Mouse (Mus musculus): Measurements from ENCODE around the gene Map3k7cl. TPM values are rescaled to one million over a fixed set of nuclear protein-coding genes. Genes with fewer than 3 reads are reported as not detected.

Gene Map3k7cl
- polyA plus RNA-seq (2017; shearing (Covaris generic)), result not detected

DNA sequence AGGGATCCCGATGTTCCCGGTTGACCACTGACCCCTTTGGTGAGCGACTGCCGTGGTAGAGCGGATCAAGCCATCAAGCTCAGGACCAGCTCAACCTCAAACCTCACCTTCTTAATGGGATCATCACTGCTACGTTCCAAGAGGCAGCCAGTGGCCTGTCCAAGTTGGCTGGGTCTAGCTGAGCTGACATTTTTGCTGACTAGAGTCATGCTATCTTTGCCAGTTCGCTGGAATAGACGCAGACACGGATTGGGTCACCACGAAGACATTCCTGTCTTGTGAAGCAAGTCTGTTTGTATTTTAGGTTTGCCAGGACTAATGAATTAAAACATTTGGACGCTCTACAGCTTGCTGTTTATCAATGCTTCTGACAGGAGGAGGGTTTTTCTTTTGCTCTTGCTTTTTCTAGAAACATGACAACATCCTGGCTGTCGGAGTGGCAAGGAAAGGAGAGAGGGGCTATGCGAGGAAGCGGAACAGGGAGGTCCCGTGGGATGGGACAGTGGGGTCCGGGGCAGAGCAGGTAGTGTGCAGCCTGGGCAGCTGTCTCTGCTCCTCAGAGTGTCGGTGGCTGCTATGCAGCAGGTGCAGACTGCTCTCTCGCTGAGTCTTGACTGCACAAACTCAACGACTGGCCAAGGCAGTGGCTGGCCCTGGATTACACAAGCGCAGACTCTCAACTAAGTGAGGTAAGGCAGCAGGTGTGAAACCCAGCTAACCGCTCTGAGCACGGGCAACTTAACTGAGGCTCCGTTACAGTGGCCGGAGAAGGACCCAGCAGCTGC is at the start of gene Map3k7cl:
Gene Map3k7cl (plus strand): TSS at position 424 of the 785 bp plus-strand sequence.
- no peak for ATAC-seq

DNA sequence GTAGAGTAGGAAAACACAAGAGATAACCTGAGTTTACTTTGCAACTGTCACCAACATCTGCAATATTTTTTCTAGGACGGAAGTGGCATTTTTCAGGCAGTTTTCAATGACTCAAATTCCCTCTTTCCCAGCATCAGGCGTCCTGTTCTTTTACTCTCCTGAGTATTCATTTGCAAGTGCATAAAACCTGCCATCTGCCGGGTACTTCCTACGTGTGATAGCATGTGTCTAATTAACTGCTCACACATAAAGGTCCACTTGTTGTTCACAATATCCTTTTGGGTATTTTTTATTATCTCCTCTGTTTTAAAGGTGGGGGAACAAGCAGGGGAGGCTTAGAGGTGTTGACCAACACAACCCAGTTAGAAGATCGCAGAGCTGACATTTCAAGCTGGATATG is 41.4 kb upstream of the Map3k7cl start:
- no peak for ATAC-seq

DNA sequence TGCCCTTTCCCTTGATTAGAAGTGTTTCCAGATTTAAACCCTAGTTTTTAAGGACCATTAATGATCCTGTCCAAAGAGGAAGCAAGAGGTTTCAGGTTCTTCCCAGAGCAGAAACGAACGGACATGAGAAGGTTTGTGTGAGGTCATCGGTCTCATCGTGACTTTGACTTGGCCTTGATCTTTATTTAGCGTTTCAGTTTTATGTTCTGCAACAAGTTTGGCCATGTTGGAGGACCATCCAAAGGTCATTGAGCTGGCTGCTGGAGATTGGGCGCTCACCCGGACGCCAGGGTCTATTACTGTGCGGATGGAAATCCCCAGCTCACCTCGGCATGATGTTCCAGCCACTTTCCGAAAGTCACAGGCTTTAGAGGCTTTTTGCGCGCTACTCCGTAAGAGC is 40.8 kb upstream of the Map3k7cl start:
- no peak for ATAC-seq

DNA sequence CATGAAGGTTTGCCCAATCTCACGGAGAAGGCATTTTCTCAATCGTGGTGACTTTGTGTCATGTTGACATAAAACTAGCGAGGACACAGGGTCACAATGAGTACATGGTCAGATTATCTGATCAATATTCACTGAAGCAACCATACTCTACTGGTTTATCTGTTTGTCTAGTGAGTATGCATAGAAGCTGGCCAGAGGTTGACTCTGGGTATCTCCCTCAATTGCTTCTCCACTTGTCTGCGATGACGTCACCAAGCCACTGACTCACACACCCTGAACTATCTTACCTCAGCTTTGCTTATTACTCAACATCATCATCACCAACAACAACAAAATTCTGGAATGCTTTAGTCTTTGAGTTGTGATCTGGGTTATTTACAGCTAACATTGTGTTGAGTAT is 28.9 kb upstream of the Map3k7cl start:
- no peak for ATAC-seq

DNA sequence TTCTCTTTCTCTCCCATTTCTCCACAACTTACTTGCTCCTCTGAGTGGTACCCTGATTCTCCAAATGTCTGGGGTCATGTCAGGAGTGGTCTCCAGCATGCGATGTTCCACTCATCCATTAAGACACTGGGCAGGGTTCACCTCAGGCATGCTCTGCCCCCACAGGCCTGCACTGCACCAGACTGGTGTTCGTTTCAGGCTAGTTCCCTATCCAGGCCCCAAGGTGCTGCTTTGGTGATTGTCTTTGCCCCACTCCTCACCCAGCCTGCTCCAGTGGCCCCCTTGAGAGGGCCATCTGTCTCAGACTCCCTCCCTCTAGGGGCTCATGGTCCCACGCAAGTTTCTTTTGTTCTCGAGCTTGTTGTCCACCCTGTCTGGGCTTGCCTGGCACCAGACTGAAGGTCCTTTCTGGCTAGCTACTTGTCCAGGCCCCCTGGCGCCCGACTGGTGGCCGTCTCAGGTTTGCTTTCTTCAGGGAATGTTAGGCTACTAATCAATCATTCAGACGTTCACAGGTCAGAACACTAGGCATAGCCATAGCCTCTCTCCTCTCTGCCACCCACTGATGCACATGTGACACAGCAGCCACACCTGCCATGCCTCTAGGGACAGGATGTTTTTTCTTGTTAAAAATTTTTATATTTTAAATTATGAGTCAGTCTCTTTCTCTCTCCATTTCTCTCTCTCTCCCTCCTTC is 25.4 kb upstream of the Map3k7cl start:
- no peak for ATAC-seq

DNA sequence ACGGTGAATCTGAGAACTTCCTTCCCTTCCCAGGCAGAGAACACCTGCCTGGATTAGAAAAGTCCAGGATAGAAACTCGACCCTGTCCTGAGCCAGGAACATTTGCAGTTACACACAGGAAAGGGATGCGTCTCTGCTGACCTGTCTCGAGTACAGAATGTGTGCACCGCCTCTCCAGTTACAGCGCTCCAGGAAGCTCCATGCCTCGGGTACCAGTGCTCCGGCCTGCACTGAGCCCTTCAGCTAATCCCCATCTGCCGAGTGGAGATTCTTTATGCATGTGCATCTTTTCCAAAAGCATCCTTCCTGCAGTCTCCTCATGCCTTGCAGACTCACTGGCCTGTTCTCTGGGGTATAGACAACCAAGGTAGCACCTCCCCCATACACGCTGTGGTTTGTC is 24.4 kb upstream of the Map3k7cl start:
- ATAC-seq, result no peak

DNA sequence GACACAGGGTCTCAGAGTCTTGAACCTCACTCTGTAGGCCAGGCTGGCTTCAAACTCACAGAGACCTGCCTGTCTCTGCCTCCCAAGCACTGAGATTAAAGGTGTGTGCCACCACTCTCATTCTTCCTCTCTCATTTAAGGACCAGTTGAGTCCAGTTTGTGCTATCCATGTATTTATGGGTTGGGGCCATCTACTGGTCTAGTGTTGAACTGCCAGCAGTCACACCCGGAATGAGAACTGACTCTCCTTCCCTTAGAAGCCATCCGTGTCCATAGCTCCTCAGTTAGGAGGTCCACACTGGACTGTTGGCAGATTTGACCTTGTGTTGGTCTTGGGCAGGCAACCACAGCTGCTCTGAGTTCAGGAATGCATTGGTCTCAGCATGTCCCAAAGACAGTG is 4.8 kb upstream of the Map3k7cl start:
- ATAC-seq, result no peak

DNA sequence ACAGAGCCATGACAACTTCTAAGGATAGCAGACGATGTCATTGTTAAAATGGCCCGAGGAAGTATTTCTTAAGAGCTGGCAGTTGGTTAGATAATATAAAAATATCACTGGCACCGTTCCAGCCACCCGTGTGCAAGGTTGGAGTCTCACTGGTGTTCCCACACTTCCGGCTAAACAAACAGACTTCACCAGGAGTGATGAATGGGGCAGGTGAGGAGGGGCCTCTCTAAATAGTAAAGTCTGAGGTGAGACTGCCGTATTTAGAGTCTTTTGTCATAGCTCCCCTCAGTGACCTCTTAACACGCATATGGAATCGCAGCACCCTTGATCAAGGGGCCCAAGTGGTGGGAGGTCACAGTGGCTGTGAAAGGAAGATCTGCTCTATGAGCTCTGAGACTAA is 3.2 kb downstream of the Map3k7cl start:
- ATAC-seq, result no peak

DNA sequence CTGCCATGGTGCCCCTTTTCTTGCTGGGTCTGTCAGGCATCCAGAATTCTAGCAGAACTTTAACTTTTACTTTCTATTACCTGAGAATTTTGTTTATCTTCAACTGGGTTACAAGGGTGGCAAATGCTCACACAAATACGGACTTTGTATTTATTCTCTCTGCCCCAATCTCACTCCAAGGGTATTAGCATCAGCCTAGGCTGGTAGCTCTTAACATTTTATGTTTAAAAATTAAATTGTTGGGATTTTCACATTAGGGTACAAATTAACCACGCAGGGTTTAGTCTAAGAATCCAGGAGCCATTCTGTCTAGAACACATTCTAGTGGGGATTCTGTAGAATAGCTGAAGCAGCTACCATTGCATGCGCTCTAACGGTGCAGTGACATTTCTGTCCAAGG is 8.4 kb downstream of the Map3k7cl start:
- ATAC-seq, result no peak

DNA sequence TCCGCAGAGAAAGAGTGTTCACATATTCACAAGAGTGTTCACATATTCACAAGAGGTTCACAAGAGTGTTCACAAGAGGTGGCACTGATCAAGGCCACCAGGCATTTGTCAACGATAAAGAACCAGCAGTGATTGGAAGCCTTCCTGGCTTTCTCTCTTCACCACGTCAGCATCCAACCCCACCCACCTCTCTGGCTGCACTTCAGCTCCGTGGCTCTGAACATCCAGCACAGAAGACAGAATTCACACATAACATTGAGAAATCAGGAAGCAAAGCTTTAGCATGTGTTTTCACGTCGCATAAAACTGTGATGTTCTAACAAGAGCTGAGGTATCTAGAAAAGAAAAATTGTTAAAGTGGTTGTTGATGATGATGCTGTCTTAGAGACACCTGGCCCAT is 10.4 kb downstream of the Map3k7cl start:
- no peak for ATAC-seq

DNA sequence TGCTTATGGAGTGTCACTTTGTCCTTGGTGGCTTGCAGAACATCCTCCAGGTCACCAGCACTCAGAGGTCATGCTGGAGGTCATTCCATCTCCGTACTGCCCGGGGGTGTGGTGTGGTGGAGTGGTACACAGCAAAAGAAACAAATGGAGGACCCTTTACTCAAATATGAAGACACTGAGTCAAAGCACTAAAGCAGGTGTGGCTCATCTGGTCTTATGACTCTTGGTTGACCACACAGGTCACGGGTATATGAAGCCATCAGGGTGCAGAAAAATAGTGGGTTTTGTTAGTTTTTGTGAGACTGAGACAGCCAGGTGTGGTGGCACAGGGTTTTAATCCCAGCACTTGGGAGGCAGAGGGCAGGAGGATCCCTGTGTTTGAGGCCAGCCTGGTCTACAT is 11.4 kb downstream of the Map3k7cl start:
- ATAC-seq, result no peak

DNA sequence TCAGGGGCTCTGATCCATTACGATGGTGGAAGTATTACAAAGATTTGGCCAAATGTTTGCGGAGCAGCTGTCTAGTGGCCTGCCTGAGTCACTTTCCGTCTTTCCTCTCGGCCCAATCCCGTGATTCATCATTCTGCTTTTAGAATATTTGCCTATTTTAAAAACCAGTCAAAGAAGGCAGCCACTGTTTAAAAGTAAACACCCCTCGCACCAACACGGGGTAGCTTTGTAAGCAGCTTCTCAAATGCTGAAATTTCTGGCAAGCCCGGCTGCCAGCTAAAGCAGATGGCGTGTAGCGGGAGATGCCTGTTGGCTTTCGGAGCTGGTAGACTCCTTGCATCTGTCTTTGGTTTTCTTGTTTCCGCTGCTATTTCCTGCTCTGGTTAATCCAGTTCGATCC is 14.4 kb downstream of the Map3k7cl start:
- ATAC-seq, result no peak

DNA sequence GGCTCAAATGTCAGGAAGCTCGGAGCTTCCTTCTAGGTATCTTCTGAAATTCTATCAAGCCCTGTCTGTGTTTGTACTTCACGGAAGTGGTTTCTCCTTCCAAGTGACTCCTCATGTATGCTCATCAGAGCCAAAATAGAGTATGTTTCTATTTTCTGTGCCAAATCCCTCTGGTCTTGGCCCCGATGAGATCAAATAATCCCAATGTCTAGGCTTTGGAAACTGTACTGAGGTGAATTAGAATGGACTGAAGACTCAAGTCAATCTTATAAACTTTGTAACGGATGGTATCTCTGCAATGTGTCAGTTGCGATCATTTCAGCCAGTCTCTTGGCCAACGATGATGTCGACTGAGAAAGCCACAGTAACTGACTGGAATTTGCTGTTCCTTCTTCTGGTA is 15.1 kb downstream of the Map3k7cl start:
- no peak for ATAC-seq

DNA sequence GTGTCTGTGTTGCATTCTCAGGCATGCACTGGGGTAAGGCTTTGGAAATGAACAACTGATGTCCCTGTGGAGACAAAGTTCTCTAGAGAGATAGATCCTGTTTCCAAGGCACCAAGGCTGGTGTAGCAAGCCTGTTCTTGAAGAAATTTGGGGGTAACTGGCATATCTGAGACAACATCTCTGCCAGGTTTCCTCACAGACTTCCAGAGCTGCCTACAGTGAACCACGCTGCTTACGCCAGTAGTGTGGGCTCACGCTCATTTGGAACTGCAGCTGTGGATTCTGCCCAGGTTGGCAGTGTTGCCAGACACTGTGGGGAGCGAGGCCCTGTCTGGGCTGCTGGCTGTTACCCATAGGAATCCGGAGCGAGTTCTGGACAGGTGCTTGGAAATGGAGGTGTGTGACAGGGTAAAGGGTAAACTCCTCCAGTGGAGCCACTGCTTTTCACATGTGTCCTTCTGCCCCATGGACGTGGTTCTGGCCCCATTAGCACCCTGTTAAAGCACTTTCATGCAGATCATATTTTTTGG is 16.5 kb downstream of the Map3k7cl start:
- no peak for ATAC-seq

DNA sequence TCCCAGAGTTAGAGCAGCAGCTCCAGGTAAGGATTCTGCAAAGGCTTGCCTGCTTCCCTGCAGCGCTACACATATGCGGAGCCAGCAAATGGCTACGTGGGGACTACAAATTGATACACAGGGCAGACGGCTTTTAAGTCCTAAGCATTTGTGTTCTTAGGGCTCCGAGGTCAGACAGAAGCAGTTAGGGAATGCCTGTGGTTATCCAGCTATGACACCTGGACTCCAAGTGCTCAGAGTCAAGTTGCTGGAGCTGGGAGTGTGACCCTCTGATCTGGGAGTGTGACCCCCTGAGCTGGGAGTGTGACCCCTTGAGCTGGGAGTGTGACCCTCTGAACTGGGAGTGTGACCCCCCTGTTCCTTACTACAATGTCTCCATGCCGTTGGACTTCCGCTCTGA is 17.2 kb downstream of the Map3k7cl start:
- no peak for ATAC-seq

DNA sequence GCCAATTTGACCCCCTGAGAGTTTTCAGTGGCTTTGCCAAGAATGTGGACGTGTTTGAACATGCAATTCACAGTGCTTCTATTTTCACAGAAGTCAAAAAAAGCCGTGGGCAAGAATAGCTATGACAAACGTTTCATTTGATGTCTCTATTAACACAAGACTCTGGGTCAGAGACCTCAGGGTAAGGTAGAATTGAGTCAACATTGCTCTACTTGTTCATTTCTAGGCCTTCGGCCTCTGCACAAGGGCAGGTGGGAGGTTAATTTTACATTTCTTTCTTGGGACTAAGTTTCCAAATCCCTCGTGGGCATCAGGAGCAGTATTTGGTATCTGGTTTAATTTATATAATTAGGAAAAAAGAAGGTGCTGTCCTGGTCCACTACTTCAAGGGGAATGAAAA is 20.3 kb downstream of the Map3k7cl start:
- ATAC-seq, result no peak

DNA sequence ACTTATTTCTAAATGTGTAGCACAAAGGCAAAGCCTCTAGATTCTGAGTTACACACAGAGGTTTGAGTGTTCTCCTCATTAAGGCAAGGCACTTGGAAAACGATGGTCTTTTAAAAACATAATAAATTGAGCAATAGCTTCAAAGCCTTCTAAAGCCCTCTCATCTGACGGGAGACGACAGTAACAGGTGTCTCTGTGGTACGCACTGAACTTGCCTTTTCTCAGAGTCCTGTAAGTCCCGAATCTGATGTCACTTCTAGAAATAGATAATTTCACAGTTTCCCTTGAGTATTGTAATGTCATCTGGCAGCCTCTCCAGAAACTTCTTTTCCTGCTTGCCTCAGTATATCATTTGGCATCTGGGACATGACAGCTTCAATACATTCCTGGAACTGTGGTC is 21.0 kb downstream of the Map3k7cl start:
- ATAC-seq, result no peak

DNA sequence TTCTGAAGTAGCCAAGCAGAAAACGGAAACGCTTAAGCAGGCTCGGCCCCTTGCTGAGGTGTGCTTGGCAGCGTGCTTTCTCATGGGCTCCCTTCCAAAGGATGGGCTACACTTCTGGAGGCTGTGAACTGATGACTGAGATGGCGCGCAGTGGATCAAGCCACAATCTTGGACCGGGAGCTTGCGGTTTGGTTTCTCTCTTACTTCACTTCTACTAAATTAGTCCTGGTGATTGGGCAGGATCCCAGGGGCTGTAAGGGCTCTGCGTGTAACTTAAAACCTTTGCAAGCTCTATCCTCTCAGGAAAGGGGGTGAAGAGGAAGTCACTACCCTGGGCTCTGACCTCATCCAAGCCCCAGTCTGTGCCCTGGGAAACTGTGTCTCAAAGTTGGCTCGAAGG is 22.5 kb downstream of the Map3k7cl start:
- no peak for ATAC-seq

DNA sequence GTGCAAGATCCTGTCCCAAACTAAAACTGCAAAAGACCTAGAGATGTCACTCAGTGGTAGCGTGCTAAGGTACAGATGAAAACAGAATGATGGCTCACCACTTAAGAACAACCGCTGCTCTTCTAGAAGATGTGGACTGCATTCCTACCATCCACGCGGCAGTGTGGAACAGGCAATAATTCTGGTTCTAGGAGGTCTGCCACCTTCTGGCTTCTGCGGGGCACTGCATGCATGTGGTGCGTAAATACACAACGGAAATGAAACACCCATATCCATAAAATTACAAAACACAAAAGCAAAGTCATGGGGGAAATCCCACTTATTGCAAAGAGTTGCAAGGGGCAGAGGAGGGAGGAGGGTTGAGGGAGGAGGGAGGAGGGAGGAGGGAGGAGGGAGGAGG is 25.8 kb downstream of the Map3k7cl start:
- ATAC-seq, result no peak

DNA sequence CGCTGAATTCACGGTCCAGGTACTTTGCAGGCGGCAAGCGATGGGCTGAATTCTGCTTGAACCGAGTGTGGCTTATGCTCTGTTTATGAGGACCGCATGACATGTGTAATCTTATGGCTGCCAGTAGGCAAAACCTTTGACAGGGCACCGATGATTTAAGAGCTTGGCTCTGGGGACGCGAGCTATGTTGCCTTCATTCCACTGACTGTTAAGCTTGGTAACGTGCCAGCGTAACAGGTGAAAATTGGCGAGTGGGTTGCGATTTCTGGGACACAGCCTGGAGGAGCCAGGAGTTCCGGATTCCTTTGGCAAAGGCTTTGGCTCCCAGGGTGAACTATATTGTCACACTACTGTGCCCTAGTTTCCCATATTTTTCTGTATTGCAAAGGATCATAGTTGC is 26.3 kb downstream of the Map3k7cl start:
- no peak for ATAC-seq

DNA sequence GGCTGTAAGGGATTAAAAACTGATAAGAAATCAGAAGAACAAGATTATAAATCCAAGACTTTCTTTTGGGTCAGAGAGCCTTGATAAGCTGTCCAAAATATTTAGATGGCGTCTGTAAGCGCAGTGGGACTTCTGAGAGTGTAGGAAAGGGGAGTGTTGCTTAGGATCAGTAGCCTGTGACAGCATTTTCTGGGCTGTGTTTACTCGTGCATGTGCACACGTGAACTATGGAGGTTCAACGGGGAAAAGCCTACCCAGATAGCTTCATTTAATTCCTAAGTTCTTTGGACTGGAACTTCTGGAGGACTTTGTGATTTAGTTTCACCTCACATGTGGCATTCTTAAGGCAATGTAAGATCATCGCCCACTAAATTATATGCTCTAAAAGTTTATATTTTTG is 29.6 kb downstream of the Map3k7cl start:
- ATAC-seq, result no peak

DNA sequence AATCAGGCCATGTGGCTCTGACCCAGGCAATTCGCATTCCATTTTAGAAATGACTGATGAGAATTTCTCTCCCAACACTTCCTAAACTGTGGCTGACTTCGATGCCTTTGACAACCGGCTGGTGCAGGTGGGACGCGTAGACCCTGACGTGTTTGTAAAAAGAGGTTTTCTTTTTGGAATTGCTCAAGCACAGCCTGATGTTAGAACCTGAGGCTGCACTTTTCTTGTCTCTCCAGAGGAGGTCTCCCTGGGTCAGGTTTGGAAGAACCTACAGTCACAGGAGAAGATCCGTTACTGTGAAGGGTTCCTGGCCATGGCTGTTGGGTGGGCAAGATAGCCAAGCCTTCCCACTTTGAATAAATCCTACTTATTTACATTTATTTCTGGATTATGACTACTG is 31.5 kb downstream of the Map3k7cl start:
- ATAC-seq, result no peak

DNA sequence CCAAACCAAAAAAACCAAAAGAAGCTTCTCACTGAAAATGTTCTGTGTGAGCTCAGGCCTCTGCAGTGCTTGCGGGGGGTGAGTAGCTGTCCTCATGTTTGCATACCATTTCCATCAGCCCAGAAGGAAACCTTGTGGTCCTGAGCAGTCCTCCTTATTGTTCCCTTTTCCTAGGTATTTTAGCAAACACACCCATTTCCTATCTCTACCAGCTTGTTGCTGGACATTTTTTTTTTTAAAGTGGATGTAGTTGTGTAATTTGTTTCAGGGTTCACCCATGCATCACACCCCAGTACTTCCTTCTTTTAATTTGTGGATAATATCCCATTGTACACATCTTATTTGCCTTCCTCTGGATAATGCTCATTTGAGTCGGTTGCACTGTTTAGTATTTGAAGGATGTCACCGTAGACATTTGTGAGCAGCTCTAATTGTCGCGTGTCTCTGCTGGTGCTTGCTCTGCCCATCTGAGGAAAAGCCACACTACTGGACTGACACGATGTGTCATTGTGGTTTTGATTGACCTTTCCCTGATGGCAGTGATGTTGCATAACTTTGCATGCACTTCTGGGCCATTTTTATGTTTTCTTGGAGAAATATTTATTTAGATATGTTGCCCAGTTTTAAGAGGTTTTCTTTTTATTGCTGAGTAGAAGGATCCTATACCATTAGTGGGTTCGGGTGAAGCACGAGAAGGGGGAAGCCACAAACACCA is 32.6 kb downstream of the Map3k7cl start:
- no peak for ATAC-seq

DNA sequence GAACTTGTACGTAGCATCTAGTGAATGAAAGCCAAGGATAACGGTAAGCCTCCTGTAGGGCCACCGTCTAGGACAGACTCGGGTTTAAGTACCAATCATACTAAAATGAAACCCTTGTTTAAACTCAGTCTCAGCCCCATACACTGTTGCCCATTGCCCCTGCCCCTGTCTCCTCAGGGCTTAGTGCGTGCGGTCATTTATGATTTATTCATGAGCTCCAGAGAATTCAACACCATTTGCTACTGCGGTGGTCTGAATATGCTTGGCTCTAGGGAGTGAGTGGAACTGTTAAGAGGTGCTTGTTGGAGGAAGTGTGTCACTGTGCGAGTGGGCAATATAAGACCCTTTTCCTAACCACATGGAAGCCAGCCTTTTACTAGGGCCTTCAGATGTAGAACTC is 34.7 kb downstream of the Map3k7cl start:
- no peak for ATAC-seq
